Mouse (Mus musculus) heart, adult 11 months (tissue): ENCODE results near the gene Abca13.
A peak's percentile ranks its signal among the peaks of the same experiment; 100 is the strongest.
"Not testable (repeated sequence)": the region's sequence is repeated elsewhere in the genome, so short reads cannot be mapped to it uniquely, and the experiment has no call there.

Experiments
- DNase-seq: peaks from one replicate; pipeline ENCODE4 v3.0.0; 2022

Abca13 gene

GRCm38 (mm10) chr11:9299615-9300014, 107.9 kb downstream of the Abca13 start:
- DNase-seq: no peak

DNA sequence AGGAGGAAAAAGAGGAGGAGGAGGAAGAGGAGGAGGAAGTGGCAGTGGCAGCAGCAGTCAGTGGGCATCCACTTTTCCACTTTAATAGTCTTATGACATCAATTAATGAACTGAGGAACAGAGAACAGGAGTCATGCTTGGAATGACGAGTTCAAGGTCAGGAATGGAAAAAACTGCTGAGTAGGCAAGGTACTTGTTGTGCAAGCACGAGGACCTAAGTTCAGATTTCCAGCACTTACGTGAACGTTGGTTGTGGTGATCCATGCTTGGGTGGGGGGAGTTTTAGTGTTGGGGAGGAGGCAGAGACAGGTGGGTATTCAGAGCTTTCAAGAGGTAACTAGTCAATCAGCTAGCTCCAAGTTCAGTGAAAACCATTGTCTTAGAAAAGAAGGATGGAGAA, 113.7 kb downstream of the Abca13 start:
- DNase-seq: no peak

DNA sequence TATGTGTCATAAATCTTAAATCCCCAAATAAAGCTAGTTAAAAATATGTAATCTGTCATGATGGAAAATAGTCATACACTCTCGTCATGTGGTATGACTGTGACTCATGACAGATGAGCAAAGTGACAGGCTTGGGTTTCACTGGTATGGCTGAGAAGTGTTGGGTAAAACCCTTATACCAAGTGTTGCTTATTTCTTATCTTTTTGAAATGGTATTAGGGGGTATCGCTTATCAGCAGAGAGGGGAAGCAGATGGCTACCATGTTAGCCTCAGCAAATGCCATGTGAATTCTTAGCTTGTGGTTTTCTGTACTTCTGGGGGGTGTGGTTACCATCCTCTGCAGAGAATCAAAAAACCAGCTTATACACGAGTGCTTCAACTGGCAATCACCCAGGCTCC, 124.8 kb downstream of the Abca13 start:
- DNase-seq: no peak

DNA sequence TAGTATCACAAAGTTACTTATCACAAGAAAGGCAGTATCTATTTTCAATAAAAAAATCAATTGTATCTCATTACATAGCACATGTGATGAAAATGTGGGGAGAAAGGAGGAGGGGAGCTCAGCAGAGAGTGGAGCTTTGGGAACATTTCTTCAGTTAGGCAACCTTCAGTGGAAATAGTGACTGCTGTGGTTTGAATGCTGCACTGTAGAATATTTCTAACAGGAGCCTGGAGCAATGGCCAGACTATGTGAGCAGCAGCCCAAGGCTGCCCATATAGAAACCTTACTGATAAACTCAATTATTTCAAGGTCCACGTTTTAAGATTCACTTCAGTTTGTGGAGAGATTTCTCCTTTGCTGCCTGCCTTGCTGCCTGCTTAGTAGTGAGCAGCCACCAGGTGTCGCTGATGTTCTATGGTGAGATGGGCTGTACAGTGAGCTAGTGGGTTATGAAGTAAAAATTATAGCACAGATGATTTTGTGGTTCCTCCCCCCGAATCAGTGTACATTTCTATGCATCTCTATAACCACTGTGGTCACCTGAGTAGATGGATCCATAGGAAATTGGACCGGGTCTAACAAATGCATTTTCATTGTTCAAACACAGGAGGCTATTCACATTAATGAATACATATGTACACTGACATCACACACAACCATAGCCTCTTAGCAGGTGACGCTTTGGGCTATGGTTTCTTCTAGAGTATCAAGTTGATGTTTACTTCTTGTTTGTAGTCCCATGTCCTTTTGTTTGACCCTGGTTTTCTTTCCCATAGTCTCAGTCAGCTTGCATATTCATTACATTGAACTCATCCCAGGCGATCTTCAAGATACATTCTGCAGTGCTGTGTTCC, 125.6 kb downstream of the Abca13 start:
- no peak for DNase-seq

- peak; percentile 92 for DNase-seq
Observed at GRCm38 (mm10) chr11:9338151-9338550, 146.4 kb downstream of the Abca13 start.

GRCm38 (mm10) chr11:9347724-9348123, 156.0 kb downstream of the Abca13 start:
- DNase-seq: no peak

DNA sequence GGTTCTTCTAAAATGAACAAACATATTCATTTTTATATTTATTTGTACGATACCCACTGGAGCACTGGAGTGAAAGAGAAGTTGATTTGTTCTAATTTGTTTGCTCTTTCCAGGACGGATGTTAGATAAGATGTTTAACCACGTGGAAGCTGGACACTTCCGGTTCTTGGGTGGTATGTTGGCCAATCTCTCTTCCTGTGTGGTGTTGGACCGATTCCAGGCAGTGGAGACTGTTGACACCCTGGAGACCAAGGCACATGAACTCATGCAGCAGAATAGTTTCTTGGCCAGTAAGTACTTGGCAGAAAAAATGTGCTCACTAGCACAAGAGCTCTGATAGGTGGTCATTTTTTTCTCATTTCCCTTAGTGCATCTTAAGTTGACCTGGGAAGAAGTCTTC, 181.4 kb downstream of the Abca13 start:
- peak; percentile 86 for DNase-seq

DNA sequence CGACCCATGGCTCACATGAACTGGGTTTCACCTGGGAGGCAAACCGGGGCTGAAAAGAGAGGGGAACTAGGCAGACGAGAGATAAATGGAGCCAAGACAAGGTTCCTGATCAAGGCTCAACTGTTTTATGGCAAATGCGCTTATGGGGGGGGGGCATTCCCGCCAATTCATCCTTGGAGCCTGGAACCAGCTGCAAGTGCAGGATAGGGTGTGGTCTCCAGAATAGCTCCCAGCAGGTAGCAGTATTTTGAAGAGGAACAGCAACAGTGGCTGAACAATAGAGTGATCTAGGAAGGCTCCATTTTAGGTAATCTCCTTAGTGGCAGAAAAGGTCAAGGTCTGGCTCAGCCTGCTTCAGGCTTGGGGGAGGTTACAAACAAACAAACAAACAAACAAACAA, 182.7 kb downstream of the Abca13 start:
- not testable (repeated sequence) for DNase-seq

DNA sequence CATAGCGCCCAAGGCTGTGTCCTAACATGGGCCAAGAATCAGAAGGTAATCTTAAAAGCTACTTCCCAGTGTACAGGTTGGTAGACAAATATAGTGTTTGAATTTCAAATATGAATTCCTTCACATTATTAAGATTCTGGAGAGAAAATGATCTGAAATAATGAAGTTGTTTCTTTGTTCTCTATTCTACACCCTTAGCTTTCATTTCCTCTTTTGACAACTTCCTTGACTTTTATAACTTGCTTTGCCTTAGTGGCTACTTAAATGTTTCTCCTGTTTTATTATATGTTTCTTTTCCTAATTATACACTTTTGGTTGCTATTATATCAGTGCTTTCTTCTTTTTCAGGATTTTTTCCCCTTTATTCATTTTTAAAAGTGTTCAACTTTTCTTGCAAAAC, 196.8 kb downstream of the Abca13 start:
- DNase-seq: no peak

- no peak for DNase-seq
Observed at GRCm38 (mm10) chr11:9416946-9417345, 225.2 kb downstream of the Abca13 start.

DNA sequence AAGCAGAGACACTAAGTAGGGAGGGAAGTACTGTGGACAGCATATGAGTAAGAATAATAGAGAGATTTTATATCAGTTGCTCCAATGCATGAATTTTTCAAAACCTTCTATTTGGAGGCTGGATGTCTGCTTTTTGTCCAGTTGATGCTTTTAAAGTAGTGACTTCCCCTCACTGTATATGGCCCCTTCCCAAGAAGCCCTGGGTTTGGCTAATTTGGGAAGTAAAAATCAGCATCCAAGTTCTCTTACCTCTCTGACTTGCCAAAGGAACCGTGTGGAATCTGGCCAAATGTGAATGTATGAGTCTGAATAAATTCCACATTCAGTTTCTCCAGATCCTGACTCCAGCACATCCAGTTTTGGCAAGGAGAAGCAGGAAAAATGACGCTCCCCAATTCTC, 228.5 kb downstream of the Abca13 start:
- no peak for DNase-seq

- DNase-seq: peak; percentile 98
Observed at GRCm38 (mm10) chr11:9427411-9427810, 235.7 kb downstream of the Abca13 start.

DNA sequence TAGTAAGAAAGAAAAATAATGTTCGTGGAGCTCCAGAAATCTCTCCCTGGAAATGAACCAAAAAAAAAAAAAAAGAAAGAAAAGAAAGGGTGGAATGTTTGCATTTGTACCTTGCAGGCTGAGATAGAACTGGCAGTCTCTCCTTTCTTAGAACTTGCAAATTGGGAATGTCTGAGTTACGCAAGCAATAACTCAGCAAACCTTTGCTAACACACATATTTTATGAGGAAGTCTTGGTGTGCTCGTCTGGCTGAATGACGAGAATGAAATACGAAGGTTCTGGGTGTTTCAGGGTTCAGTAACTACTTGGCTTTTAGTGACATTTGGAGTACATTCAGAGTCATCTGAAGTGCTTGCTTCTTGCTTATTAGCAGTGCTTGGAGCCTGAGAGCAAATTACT, 241.1 kb downstream of the Abca13 start:
- DNase-seq: no peak

- no peak for DNase-seq
Observed at GRCm38 (mm10) chr11:9436617-9437016, 244.9 kb downstream of the Abca13 start.

DNA sequence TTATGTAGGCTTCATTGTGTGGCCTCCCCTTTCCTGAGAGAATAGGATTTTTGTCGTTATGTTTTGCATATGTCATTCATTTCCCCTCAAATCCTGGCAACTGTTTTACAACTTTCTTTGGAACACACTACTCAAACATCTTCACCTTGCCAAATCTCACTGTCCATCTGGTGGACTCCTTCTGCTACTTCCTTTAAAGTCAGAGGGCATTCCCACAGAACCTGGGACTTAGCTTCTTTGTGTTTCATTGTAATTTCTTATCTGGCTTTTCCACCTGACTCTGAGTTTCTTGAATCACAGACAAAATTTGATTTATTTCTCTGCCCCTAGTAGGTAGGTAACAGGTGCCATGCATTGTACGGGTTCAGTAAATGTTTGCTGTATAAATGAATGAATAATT, 248.0 kb downstream of the Abca13 start:
- no peak for DNase-seq

DNA sequence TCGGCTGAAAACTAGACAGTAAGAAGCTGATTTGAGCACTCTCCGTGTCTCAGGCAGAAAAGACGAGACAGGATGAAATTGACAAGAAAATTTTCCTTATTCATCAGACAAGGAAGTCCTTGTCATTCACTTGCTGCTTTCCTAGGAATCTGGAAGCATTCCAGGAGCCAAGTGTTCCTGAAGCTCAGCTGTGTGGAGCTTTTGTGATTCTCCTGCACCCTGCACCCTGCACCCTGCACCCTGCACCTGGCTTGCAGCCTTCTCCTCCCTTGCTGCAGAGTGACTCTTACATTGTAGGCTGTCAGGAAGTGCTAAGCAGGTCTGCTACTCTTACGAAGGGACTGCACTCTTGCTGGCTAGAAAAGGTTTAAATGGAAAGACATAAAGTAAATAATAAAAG, 249.4 kb downstream of the Abca13 start:
- no peak for DNase-seq

DNA sequence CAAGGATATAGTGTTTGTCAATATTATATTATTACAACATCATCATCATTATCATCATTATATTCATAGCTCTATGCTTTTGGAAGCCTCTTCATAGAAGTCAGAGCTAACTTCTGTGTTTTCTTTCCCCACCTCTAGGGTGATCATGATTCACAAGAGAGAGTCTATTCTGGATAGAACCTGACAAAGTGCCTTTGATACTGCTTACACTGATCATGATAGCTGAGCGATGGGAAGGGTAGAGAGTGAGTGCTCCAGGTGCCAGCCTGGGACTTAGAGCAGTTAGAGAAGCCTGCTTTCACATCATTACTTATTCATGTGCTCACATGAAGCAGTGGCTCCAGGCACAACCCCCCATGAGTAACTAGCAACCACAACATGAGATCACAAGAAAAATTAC, 280.7 kb downstream of the Abca13 start:
- no peak for DNase-seq

- DNase-seq: no peak
Observed at GRCm38 (mm10) chr11:9481511-9481910, 289.8 kb downstream of the Abca13 start.

- DNase-seq: peak; percentile 34
Observed at GRCm38 (mm10) chr11:9500326-9501142, 308.8 kb downstream of the Abca13 start.

DNA sequence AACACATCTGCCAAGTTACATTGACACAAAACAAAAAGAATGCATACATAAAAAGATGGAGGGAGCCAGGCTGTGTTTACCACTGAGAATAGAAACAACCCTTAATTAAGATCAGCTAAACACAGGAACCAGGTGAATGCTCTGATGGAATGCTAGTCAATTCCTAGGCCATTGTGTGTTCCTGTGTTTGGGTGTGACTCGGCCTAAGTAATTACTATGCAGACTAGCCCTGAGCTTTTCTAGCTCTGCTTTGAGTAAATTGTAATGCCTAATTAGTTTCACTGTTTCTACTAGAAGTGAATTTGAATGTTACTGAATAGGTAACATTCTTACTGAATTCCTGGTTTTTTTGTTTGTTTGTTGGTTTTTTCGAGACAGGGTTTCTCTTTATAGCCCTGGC, 323.2 kb downstream of the Abca13 start:
- DNase-seq: peak; percentile 23

DNA sequence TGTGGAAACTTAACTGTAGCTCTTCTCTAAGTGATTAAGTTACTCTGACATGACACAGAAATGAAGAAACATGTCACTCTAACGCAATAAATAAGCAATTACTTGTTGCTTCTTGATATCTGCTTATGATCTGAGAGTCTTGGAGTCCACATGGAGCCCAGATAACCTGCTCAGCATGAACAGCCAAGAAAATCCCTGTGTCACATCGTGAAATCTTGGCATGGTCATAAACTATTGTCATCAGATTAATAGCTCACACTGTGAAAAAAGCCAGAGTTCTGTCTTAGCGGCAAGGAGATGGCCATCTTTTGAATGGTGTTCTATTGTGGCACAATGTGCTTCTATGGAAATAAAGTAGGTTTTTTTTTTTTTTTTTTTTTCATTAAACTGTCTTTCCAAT, 336.8 kb downstream of the Abca13 start:
- no peak for DNase-seq

GRCm38 (mm10) chr11:9531715-9532114, 340.0 kb downstream of the Abca13 start:
- DNase-seq: peak; percentile 84

DNA sequence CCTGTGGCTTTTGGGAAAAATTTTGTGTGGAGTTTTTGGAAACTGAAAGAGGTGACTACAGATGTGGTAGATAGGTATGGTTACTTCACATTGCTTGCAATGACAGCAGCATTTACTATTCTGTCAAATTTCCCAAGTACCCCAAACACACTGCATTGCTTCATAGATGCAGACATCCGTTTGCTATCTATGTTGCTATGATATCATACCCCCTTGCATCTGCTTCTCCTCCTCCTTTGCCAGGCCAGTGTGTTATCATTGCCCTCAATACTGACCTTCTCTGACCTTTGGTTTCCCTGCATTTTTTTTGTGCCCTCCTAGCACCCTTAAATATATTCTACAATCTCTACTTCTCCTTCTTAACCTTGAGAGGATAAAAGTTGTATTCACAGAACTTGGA, 341.4 kb downstream of the Abca13 start:
- DNase-seq: peak; percentile 27

DNA sequence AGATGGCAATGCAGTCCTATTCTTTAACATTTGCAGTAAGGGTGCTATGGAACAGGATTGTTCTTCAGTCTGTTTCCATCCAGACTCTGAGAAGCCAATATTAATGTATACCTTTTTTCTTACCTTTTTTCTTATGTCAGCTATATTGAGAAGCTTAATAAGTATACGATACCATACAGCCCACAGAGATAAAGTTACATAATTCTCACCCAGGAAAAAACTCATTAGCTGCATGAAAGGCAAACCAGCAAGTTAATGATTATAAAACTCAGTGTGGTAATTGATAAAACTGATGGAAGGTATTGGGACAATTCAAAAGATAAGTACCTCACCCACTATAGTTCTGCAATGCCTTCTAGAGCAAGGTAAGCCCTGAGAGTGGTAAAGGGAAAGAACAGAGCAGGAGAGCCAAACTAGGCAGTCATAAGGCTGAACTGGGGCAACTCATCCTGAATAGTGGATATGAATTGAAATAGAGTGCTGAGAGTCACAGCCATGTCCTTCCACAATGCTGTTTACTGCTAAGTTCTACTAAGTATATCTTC, 342.0 kb downstream of the Abca13 start:
- peak; percentile 55 for DNase-seq
